Mouse (Mus musculus): ENCODE measurements around the gene Hs3st2. TPM values are rescaled to one million over a fixed set of nuclear protein-coding genes. Genes with fewer than 3 reads are reported as not detected.

The Hs3st2 gene
- total RNA-seq, 4 experiments from 2014 or later: 10.1 to 12.8 (median 11.6) TPM

DNA sequence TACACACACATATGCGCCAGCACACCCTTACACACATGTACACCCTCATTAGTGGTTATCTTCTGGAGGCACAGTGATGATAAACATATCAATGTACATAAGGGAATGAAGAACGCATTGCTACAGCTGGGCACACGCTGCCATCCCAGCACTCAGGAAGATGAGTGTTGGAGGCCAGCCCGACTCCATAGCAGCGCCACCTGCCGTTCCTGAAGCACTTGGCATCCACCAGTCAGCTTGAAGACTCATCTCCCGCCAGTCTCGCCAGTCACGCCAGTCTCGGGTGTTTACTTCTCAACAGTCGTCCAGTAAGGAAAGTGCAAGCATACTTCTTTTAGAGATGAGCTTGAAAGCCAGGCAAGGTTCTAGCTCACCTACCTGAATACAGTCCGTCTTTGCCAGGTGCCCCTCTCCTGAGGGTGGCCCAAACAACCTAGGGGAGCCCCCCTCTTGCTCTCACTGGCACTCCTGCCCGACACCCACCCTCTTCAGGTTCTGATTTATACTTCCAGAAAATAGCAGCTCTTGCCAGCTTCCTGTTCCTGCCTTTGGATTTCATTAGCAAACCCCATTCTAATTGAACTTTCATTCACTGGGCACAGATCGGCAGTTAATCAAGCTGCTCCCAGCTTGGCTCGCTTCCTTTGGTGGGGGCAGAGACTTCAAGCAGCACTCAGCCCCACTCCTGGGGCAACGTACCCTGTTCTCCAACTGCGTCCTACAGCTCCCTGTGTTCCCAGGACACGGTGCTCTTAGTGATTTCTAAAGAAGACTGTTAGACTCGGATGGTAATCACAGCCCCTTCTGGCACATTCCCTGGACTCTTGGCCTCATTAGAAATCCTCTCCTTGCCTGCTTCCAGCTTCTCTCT is 148.0 kb downstream of the Hs3st2 start:
- peak; percentile 76 to 83 for DNase-seq (ENCODE audit: low spot score in 2 of 2)

DNA sequence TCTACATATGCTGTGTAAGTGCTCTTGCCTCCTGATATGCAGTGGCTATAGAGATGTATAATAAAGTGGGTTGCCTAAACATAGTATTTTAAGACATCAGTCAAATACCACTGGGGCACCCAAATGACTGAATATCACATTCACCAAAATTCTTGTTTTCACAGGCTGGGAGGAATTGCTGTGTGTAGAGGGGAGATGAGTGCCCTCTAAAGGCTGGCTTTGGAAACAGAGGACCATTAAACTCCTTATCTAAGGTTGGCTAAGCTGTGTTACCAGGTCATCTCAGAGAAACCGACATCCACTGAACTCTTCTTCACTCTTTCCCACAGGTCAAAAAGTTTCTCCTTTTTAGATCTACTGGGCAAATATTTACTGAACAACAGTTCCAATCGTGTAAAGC is 150.8 kb downstream of the Hs3st2 start:
- DNase-seq (ENCODE audit: low spot score in 2 of 2): no peak

DNA sequence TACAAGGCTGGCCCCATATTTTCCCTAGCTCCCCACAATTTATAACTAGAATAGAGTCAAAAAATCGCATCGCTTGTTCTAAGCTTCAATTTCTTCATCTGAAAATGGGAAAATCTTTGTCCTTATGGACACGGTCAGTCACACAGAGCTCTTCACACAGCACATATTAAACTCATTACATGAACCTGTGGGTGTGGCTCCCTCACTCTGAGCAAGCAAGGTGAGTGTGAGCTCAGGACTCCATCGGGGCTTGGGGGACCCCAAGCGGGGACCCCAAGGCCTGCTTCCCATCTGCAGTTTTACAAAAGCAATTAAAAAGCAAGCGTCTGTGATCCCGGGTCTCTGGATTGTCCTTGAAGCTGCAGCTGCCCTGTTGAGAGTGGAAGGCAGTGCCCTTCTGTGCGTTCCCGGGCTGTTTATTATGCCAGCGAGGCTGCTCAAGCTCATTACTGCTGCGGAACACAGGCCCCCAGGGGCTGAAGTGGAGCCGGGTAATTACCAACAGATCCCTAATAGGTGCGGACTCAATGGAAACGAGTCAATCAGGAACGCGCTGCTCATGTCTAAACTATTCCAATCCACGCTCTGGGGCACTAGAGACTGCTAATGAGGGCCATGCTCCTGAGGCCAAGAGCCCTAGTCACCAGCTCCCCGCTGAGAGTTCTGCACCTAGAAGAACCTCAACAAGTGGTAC is 157.8 kb downstream of the Hs3st2 start:
- peak; percentile 54 to 60 for DNase-seq (ENCODE audit: low spot score in 2 of 2)
